Mouse (Mus musculus) liver, adult 2 months (tissue): ENCODE data around the gene Prpf18.

Source experiments
- CTCF ChIP-seq: fragments of 200-500 bp; IDR thresholded peaks from 2 replicates; pipeline ENCODE4 v1.5.1; 2011; ENCODE audit warnings: low read depth, low read length, control low read depth
- POLR2A ChIP-seq: fragments of 200-500 bp; IDR thresholded peaks from 2 replicates; pipeline ENCODE4 v1.6.1; 2011; ENCODE audit warnings: low read length, control low read depth; ENCODE audit not compliant: insufficient read depth; ENCODE audit errors: extremely low read depth

- TF ChIP-seq CTCF (no peak; the same call in 1 of the 2 replicates), POLR2A (no peak)
These were observed 16.1 kb downstream of the Prpf18 start for GRCm38 (mm10) chr2:4635804-4636203.
